Mouse (Mus musculus) gastrocnemius, adult 18-20 months (tissue): ENCODE measurements at regions not wholly inside any gene's neighbourhood (a gene's known extent, or its start where the extent isn't known, plus 50 kb on each side); places are given as distances from the start of the nearest gene placed in this dataset.
A peak's percentile ranks its signal among the peaks of the same experiment; 100 is the strongest.

Source experiments
- DNase-seq: peaks from one replicate; pipeline ENCODE4 v3.0.0; 2021; ENCODE audit warnings: low spot score

GRCm38 (mm10) chr17:88116321-88116720, 51.2 kb upstream of the Fbxo11 start:
- DNase-seq = no peak

- DNase-seq = no peak
These were observed 53.6 kb upstream of the Fbxo11 start for GRCm38 (mm10) chr17:88118714-88119113.

- DNase-seq = no peak
These were observed 58.6 kb upstream of the Fbxo11 start for GRCm38 (mm10) chr17:88123711-88124110.

- no peak for DNase-seq
These were observed 62.0 kb upstream of the Fbxo11 start for GRCm38 (mm10) chr17:88127126-88127525.

DNA sequence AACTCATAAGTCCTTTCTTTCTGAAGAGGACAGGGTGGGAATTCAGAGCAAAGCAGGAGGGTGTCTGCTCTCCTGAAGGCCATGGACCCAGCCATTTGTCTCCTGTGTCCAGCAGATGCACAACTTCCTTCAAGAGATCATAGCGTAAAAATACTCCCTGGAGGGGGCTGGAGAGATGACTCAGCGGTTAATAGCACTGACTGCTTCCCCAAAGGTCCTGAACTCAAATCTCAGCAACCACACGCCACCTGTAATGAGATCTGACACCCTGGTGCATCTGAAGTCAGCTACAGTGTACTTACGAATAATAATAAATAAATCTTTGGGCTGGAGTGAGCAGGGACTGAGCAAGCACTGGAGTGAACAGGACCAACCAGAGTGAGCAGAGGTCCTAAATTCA, 66.2 kb upstream of the Fbxo11 start:
- no peak for DNase-seq

DNA sequence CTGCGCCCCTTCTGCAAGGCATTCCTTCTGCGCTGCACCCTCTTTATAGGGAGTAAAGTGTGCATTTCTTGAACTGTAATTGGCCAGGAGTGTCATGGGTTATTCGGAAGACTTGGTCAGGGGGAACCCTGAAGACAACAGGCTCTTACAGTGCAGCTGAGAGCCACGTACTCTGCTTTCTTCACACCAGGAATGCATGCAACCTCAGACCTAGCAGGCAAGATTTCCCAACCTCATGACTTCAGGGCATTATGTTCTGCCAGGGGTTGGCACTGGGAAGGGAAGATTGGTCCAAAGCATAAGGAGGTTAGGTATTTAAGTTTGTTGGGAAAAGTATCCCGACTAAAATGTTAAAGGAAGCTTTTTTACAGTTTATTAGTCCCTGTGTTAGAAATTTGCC, 66.9 kb upstream of the Fbxo11 start:
- DNase-seq = no peak

GRCm38 (mm10) chr17:88132601-88133346, 67.7 kb upstream of the Fbxo11 start:
- DNase-seq = peak; percentile 40

DNA sequence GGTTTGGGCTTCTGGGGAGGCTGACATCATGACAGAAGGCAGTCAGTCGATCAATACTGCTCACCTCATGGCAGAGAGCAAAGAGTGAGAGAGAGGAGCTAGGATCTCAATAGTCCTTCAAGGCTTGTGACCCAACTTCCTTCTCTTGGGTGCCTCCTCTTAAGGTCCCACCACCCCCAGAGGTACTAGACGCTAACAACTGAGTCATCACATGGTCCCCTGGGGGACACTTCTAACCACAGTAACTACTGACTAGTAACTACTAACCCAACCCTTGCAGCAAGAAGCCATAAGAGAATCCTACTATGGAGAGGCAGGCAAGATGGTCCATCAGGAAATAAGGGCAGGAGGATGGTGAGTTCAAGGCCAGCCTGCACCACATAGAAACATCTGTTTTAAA, 69.5 kb upstream of the Fbxo11 start:
- no peak for DNase-seq

DNA sequence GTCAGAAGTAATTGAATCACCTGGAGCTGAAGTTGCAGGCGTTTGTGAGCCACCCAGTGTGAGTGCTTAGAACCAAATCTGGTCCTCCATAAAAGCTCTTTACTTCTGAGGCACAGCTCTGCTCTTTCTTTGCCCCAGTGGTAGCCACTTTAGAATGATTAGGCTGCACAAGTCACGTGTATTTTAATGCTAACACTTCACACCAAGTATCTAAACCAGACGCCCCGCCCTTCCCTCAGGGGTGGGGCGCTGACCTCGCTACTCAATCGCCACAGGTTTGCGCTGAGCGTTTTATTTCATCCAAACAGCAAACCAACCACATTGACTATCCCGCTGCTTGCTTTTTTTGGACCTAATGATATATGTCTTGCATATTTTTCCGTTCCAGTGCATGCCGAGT, 76.4 kb upstream of the Fbxo11 start:
- no peak for DNase-seq

GRCm38 (mm10) chr17:88142003-88142402, 76.9 kb upstream of the Fbxo11 start:
- no peak for DNase-seq

GRCm38 (mm10) chr17:88142809-88143208, 77.7 kb upstream of the Fbxo11 start:
- no peak for DNase-seq

- DNase-seq = no peak
These were observed 78.4 kb upstream of the Fbxo11 start for GRCm38 (mm10) chr17:88143378-88143943.

- DNase-seq = no peak
These were observed 93.5 kb upstream of the Fbxo11 start for GRCm38 (mm10) chr17:88158550-88158949.

- no peak for DNase-seq
These were observed 94.1 kb upstream of the Fbxo11 start for GRCm38 (mm10) chr17:88159212-88159668.

GRCm38 (mm10) chr17:88159851-88160676, 95.0 kb upstream of the Fbxo11 start:
- no peak for DNase-seq

DNA sequence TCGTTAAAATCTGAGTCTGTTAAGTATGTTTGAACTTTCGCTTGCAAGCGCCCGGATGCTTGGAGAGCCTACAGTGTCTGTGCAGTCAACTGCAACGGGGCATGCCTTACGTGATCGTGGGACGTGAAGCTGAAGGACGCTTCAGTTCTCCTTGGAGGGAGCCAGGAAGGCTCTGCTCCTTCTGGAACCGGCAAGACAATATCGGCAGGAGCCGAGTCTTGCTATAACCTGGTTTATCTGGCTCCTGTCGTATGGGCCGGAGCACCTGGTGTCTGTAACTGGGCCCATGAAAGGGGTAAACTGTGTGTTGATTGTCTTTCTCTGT, 95.5 kb upstream of the Fbxo11 start:
- DNase-seq = no peak

- DNase-seq = no peak
These were observed 96.7 kb upstream of the Fbxo11 start for GRCm38 (mm10) chr17:88161766-88162165.

- DNase-seq = no peak
These were observed 99.7 kb upstream of the Fbxo11 start for GRCm38 (mm10) chr17:88164805-88165204.

DNA sequence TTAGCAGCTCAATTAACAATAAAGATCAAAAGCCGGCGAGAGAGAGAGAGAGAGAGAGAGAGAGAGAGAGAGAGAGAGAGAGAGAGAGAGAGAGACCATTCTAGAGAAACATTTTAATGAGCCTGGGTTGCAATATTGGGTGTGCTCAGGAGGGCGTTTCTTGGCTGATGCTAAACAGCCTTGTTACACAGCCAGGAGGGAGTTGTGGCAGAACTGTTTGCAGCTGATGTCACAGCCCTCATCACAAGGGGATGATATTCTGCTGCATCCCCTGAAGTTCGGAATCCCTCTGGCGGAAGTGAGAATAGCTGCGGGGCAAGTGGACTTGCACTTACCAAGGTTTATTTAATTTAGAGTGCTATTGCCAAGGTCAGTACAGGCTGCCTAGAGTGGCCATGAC, 100.7 kb upstream of the Fbxo11 start:
- DNase-seq = peak; percentile 41

DNA sequence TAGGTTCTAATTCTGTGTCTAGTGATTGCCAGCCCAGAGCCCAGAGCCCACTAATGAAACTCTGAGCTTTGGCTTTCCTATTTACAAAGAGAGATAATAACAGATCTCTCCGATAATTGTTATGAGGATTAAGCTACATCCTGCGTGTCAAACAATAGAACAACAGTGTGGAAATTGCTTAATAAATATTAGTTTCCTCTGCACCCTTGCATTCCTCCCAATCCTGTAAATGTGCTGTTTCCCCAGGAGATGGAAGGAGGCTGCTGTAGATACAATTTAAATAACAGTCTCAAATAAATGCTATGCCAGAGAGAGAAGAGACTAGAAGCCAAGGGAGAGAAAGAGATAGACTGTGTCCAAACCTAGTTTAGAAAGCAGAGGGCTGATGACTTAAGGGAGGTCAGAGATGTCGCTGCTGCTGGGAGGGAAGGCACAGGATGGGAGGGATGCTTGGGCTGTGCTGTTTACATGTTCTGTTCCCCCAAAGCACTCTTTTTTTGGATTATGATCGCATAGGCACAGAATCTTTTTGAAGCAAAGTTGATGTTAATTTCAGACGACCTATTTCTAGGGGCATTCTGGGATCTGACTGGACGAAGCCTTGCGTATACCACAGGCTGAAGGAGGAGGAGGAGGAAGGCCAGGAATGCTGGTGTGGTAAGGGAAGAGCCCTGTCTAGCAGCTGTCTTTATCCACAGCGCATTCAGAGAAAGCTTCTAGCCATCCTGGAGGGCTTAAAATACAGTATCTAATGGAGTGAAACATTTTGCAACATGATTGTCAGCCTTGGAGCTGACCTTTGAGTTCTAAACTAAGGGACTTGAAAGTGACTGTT, 103.4 kb upstream of the Fbxo11 start:
- DNase-seq = no peak

DNA sequence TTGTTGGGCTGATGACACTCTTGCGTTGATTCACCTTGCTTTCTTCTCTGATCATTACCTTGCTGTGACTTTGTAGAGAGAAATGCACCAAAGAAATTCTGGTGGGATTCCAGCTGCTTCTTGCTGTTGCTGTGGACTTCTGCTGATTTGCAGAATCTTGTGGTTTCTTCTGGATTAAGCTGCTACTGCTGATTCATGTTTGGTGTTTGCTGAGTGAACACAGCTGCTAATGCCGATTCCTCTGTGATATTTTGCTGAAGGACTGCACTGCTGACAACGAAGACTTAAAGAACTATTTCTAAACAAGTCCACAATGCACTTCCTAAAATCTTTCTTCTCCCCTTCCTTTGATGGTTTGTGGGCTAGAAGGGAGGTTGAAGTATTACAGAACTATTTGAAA, 106.5 kb upstream of the Fbxo11 start:
- no peak for DNase-seq
